Mouse (Mus musculus) heart, postnatal 14 days (tissue): ENCODE results near the gene Stab2. TPM values are rescaled to one million over a fixed set of nuclear protein-coding genes. Genes with fewer than 3 reads are reported as not detected.
A peak's percentile ranks its signal among the peaks of the same experiment; 100 is the strongest.

Experiments used
- DNase-seq, 2 experiments: peaks; one replicate each; pipeline ENCODE4 v3.0.0; 2021 to 2022
- intact Hi-C: fragments of 180-260 bp; cut with DNase I; formaldehyde crosslinking; loops from one replicate; pipeline ENCODE4 v1.15.1; 2025
- total RNA-seq, 2 experiments: library from RNA; stranded (reverse); gene quantifications; 2 replicates each; pipeline ENCODE4 v1.2.3; 2021

The Stab2 gene
- total RNA-seq, 2 experiments from 2014 or later: 0.17 to 0.41 TPM

- intact Hi-C loops: no loop called here
- no peak for DNase-seq
Observed at GRCm38 (mm10) chr10:86908562-86908961, 99.3 kb downstream of the Stab2 start.

- intact Hi-C loops: no loop called here
- no peak for DNase-seq
Observed at GRCm38 (mm10) chr10:86907043-86907442, 100.8 kb downstream of the Stab2 start.

DNA sequence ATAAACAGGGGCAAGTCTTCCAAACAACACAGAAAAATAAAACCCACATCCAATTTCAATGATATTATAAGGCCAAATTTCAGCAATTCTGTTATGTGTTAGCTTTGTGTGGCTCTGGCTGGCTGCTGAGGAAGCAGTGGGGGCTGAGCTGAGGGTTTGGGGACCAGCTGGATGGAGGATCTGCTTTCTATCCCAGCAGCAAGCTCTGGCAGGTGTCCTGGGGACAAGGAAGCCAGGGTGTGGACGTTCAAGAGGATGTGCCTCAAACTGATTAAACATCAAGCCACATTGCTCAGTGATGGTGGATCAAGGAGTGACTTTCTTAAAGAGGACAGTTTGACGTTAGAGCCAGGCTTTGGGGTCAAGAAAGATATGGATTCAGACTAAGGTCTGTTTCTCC, 112.3 kb downstream of the Stab2 start:
- DNase-seq: peak; percentile 9 to 10
- intact Hi-C loops: no loop called here

- intact Hi-C loops: no loop called here
- DNase-seq: no peak
Observed at GRCm38 (mm10) chr10:86891066-86891465, 116.8 kb downstream of the Stab2 start.

DNA sequence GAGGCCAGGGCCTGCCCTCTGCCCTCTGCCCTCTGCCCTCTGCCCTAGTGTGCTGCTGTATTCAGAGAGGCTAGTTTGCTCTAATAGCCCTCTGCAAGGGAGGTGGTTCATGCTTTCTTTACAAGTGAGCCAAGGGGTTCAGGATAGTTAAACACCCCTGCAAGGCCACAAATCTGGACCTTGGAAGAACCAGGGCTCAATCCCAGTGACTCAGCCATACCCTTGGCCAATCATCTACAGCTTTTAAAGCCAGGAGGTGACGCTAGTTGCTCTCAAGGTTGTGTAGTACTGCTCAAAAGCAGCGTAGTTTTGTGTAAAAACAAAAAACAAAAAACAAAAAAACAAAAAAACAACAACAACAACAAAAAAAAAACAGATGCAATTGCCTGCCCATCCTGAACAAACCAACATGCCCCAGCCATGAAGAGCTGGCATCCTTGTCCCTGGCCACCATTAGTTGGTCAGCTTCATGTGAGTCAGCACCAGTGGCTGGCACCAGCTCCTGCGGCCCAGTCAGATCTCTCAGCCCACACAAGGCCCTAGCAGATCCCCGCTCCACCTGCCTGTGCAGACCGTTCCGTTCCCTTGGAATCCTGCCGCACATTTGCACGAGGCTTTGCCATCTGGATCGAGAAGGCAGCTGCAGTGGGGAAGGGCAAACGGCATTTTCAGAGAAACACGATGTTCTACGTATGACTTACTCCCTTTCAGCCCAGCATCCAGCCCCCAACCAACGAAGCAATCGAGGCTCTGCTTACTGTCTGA, 117.5 kb downstream of the Stab2 start:
- intact Hi-C loops: no loop called here
- DNase-seq: no peak

DNA sequence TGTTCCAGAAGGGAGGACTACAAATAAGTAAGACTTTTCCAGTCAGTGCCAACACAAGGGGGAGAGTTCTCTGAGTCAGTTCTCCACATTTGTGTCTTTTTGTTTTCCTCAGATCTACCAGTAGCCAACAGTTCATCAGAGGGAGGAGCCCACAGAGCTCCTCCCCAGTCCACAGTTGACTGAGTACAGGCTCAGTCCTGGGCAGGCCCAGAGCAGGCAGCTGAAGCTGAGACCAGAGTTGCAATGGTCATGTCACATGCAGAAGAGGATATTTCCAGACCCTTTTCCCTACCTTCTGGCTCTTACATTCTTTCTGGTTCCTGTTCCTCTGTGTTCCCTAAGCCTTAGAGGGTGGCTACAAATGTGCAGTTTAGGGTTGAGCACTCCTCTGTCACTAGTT, 118.4 kb downstream of the Stab2 start:
- intact Hi-C loops: no loop called here
- DNase-seq: no peak

DNA sequence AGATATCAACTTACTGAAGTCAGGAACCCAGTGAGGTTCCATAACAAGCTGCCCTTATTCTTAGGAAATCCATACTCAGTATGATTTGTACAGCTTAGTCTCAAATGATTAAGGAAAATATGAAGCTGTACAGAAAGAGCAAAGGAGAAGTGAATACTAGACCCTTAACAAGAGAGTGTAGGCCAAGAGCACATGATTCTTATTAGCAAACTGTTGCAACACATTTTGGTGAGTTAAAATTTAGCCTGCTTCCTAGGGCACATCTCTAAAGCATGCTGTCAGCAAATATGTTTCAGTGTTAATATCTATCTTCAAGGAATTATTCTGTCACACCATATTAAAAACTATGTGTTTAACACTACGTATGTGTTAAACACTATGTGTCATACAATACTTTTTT, 121.4 kb downstream of the Stab2 start:
- intact Hi-C loops: no loop called here
- no peak for DNase-seq

DNA sequence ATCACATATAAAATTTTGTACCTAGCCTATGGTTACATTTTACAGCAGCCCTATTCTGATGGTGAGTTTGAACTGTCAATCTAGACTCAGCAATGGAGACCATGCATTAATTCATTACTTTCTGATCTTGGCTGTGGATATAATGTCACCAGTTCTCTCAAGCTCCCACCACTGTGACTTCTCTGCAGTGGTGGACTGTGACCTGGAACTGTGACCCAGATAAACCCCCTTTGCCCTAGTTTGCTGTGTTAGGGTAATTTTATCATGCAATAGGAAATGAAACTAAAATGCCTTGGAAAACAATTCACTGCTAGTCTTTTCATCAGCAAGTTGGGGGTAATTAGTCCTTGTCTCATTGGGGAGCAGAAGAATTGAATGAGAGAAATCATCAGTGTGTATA, 126.4 kb downstream of the Stab2 start:
- no peak for DNase-seq
- intact Hi-C loops: no loop called here

DNA sequence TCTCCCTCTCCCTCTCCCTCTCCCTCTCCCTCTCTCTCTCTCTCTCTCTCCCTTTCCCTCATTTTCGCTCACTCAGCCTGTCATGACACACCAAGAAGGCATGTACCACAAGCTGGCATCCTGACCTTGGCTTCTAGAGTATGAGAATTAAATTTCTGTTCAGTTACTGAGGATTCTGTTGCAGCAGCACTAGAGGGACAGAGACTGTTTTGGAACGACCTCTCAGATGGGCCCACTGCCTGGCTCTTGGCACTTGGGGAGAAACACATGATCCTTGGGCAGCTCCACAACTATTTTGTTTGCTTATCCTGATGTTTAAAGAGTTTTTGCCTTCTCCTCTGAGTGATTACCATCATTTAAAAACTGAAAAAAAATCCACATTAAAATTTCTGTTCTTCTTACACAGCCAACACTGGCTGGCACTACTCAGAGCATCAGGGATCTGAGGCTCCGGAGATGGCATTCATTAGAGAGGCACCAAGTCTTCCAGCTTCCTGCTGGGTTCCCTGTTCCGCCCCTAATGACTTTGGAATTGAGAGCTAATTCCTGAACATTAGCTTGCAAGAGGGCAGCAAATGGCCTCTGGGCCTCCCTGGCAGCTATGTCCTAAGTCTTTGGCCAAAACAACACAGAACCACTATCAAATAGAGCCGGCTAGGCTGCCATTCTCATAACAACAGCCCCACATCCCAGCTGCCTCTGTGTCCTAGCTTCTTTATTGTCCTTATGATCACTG, 127.6 kb downstream of the Stab2 start:
- peak in 1 of 2 experiments; percentile 13 for DNase-seq
- intact Hi-C loops: no loop called here

DNA sequence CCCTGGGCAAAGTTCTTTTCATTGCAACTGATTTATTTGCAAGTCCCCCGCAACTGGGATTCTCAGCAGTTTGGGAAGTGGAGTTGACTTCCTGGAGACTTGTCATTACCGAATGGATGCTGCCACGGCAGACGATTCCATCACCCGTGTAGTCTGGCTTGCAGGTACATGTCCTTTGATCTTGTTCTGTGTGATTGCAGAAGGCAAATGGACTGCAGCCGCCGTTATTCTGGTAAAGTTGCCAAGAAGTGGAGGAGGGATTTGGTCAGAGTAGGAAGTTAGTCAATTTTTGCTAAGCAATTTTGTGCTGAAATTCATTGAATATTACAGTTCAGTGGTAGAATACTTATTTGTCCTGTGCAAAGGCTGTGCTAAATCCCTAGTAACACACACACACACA, 129.1 kb downstream of the Stab2 start:
- intact Hi-C loops: no loop called here
- DNase-seq: no peak

DNA sequence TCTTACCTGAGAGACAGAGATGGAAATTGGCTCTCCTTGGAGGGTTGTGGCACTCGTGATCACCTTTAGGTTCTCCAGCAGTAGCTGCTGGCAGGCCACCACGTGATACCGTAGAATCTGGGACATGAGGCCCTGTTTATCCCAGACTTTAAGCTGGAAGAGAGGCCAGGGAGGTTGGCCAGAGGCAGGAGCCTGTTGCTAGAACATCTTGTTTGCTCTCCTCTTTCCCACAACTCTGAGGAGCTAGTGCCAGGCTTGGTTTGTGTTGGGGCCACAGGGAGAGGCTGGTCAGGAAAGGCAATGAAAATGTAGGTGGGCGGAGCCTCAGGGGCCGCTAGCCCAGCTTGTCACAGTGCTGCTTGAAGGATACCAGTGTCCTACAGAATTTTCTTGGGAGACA, 135.2 kb downstream of the Stab2 start:
- DNase-seq: no peak
- intact Hi-C loops: no loop called here

GRCm38 (mm10) chr10:86872121-86872520, 135.7 kb downstream of the Stab2 start:
- intact Hi-C loops: no loop called here
- no peak for DNase-seq

- intact Hi-C loops: no loop called here
- DNase-seq: no peak
Observed at GRCm38 (mm10) chr10:86863429-86863828, 144.4 kb downstream of the Stab2 start.

DNA sequence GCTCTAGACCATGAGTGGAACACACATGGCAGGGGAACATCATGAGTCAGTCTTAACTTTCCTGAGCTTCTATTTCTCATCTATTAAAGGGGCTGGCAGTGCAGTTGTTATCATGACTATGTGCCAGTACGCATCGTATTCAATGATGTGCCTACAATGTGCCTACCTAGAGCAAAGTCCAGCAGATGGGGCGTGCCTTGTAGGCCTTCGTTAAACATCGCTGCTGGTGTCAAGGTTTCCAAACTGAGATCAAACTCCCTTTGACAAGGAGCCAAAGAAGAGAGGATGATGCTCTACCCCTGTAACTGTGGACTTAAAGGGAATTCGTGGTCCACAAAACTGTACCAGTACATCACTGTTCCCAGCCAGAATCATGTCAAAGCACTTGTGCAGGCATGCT, 145.3 kb downstream of the Stab2 start:
- intact Hi-C loops: no loop called here
- DNase-seq: no peak

DNA sequence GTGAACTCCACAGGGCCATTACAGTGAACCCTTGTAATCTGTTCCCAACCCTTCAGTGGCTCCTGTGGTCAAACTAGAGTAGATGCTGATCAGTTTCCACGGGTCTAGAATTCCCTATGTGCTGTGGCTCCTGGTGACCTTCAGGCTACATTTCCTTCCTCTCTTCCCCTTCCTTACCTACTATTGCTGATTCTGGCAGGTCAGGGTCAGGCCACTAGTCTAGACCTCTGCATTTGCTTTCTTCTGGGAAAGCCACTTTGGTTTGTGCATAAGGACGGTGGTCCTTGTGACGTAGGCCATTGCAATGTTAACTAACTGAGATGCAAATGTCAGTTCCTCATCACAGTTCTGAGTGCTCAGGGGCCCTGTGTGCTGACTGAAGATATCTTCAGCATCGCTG, 147.4 kb downstream of the Stab2 start:
- no peak for DNase-seq
- intact Hi-C loops: no loop called here

- DNase-seq: no peak
- intact Hi-C loops: no loop called here
Observed at GRCm38 (mm10) chr10:86853433-86853832, 154.4 kb downstream of the Stab2 start.

GRCm38 (mm10) chr10:86852160-86852559, 155.7 kb downstream of the Stab2 start:
- intact Hi-C loops: no loop called here
- DNase-seq: no peak

DNA sequence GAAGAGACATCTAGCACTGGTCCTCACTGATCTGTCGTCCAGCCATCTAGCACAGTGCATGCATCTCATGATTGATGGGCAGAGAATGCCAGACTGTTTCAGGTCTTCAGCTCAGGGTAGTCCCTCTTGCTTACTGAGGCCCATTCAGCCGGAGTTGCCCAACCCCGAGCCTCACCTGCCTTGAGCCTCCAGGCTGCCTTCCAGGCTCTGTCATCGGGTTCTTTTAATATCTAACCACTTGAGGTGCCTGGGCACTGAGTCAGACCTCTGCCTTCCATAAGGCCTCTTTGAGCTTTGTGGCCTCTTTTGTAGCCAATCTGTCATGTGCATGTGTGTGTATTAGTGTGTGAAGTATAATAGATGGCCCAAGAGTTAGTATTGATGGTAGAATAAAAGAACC, 158.3 kb downstream of the Stab2 start:
- no peak for DNase-seq
- intact Hi-C loops: no loop called here

- no peak for DNase-seq
- intact Hi-C loops: no loop called here
Observed at GRCm38 (mm10) chr10:86849087-86849486, 158.7 kb downstream of the Stab2 start.

DNA sequence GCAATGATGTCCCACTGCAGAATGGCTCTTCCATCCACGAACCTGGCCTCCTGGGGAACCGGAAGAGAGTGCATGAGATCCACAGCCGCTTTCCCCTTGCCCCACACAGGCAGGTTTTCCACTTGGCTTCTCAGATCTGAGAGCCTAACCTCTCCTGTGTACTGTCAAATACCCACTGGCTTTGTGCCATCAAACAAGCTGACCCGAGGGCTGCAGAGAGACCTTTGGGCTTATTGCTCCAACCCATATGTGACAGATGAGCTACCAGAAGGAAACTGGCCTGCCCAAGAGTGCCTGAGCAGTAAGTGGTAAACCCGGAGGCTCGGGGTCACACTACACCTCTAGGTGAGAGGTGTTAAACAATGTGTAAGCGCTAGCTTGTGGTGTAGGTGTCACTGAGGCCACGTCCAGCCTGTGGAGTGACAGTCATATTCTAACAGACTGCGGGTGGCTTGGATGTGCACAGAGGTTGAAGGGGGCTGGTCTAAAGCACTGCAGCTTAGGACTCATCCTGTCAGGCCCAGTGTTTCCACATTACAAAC, 160.8 kb downstream of the Stab2 start:
- intact Hi-C loops: no loop called here
- no peak for DNase-seq

DNA sequence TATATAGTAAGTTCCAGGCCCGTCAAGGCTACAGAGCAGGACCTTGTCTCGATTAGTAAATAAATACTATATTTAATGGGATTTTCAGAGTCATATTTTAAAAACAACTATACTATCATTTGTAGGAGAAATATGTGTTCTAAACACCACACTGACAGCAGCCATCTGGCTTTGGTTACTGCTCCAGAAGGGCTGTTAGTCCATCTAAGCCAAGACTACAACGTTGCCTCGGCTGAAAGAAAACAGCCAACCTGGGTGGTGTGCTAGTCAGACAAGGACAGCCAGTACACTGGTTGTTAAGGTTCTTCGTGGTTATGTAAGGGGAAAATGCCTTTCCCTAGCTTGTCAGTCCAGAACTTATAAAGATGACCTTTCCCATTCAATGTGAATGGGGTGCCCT, 165.2 kb downstream of the Stab2 start:
- intact Hi-C loops: no loop called here
- DNase-seq: no peak

DNA sequence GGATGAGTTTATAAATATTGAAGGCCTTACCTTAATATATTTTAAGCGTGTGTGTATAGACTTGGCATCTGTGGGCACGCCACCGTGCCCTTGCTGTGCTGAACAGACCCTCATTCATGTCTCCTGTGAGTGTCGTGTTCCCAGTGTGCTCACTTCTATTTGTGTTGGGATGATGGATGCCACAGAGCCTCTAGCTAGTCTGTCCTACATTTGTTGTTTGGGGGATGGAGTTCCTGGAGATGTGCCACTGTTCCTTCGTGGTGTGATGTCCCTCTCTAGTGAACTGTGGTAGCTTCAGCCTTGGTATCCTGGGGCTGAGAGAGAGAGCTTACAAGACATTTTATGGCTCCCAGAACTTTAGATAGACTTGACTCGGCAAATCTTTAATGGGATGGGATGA, 169.0 kb downstream of the Stab2 start:
- intact Hi-C loops: no loop called here
- no peak for DNase-seq
